Mouse (Mus musculus) neural tube, embryonic 15.5 days (tissue): ENCODE results near the gene Ctdnep1. TPM values are rescaled to one million over a fixed set of nuclear protein-coding genes. Genes with fewer than 3 reads are reported as not detected.

Experiments used
- ATAC-seq: fragments of 200-750 bp; cut with Nextera tagmentation; 2 replicates; pipeline ENCODE4 v1.8.0; 2017; ENCODE audit warnings: mild to moderate bottlenecking, moderate TSS enrichment, moderate library complexity; ENCODE audit not compliant: low FRiP score
- H3K27ac ChIP-seq: fragments of 300-500 bp; sonication (generic); replicated peaks from 2 replicates; pipeline ENCODE4 v1.5.1; 2015; ENCODE audit warnings: mild to moderate bottlenecking, inconsistent platforms
- H3K27me3 ChIP-seq: fragments of 300-500 bp; sonication (generic); replicated peaks from 2 replicates; pipeline ENCODE4 v1.6.1; 2015; ENCODE audit warnings: inconsistent platforms
- H3K36me3 ChIP-seq: fragments of 300-500 bp; sonication (generic); 2 replicates; pipeline ENCODE4 v1.6.1; 2015; ENCODE audit warnings: inconsistent platforms
- H3K4me1 ChIP-seq: fragments of 300-500 bp; sonication (generic); 2 replicates; pipeline ENCODE4 v1.6.1; 2015; ENCODE audit warnings: inconsistent platforms
- H3K4me2 ChIP-seq: fragments of 300-500 bp; sonication (generic); 2 replicates; pipeline ENCODE4 v1.6.1; 2015; ENCODE audit warnings: inconsistent platforms, mild to moderate bottlenecking, moderate library complexity
- H3K4me3 ChIP-seq: fragments of 300-500 bp; sonication (generic); replicated peaks from 2 replicates; pipeline ENCODE4 v1.5.1; 2015; ENCODE audit warnings: mild to moderate bottlenecking, inconsistent platforms
- H3K9ac ChIP-seq: fragments of 300-500 bp; sonication (generic); replicated peaks from 2 replicates; pipeline ENCODE4 v1.6.1; 2015; ENCODE audit warnings: mild to moderate bottlenecking, inconsistent platforms
- H3K9me3 ChIP-seq: fragments of 300-500 bp; sonication (generic); replicated peaks from 2 replicates; pipeline ENCODE4 v1.6.1; 2016; ENCODE audit warnings: inconsistent platforms
- WGBS: fragments of 180-500 bp; shearing (Covaris S2); methylation state at CpG from one replicate; pipeline ENCODE4 v1.1.7; 2015; ENCODE audit warnings: mixed read lengths; 5-methylcytosine and 5-hydroxymethylcytosine counted together
- polyA plus RNA-seq: library from polyadenylated mRNA; unstranded; fragments of >200 nt; fragmentation: Nextera tagmentation; extraction: Ambion mirVana; gene quantifications from 2 replicates; pipeline ENCODE4 v1.2.1, GENCODE M21; 2015

Ctdnep1 gene
- polyA plus RNA-seq, 1 experiment from 2014 or later: 27.2 TPM

- WGBS: 0% methylated on average over 40 of the region's 40 CpGs
- ATAC-seq: peak; percentile 78
These were observed 10.1 kb downstream of the Ctdnep1 start, which contains the start of gene Gabarap for GRCm38 (mm10) chr11:69990850-69991691. TSS of gene Gabarap (plus strand) at chr11:69991143.

GRCm38 (mm10) chr11:69991711-69992110 is 10.8 kb downstream of the Ctdnep1 start:
- peak overlapping the region; percentile 92 for H3K9ac ChIP-seq
- no peak for ATAC-seq
- H3K27ac ChIP-seq: peak overlapping the region; percentile 93
- no peaks in the 10 kb centered on the region for H3K27me3 ChIP-seq
- H3K4me1 ChIP-seq: peaks cover 27% of the 10 kb centered on the region
- 1% methylated on average over 15 of the region's 15 CpGs for WGBS
- peaks cover 50% of the 10 kb centered on the region for H3K36me3 ChIP-seq
- peak overlapping the region; percentile 77 for H3K4me3 ChIP-seq
- no peaks in the 10 kb centered on the region for H3K9me3 ChIP-seq
- peak overlapping the region; percentile 74 for H3K4me2 ChIP-seq

More at GRCm38 (mm10) chr11:69990850-69991691, 10.1 kb downstream of the Ctdnep1 start, which contains the start of gene Gabarap:
- Histone ChIP-seq H3K4me3 (peak within 1 kb of the TSS; percentile 77), H3K9ac (peak within 1 kb of the TSS; percentile 92), H3K4me1 (peaks cover 27% of the 10 kb centered on the region), H3K27ac (peak within 1 kb of the TSS; percentile 93), H3K4me2 (peak within 1 kb of the TSS; percentile 74), H3K36me3 (peaks cover 56% of the 10 kb centered on the region), H3K27me3 (no peaks in the 10 kb centered on the region), H3K9me3 (no peaks in the 10 kb centered on the region)

GRCm38 (mm10) chr11:69992396-69992795 is 11.4 kb downstream of the Ctdnep1 start:
- peak overlapping the region; percentile 74 for H3K4me2 ChIP-seq
- H3K4me3 ChIP-seq: peak overlapping the region; percentile 77
- H3K27ac ChIP-seq: peak overlapping the region; percentile 15; the same call in 1 of the 2 replicates
- H3K9ac ChIP-seq: peak overlapping the region; percentile 92
- H3K4me1 ChIP-seq: peaks cover 29% of the 10 kb centered on the region
- 88% methylated on average over 10 of the region's 10 CpGs for WGBS
- no peaks in the 10 kb centered on the region for H3K9me3 ChIP-seq
- ATAC-seq: no peak
- peaks cover 43% of the 10 kb centered on the region for H3K36me3 ChIP-seq
- no peaks in the 10 kb centered on the region for H3K27me3 ChIP-seq

- Histone ChIP-seq H3K36me3 (peaks cover 39% of the 10 kb centered on the region), H3K9me3 (no peaks in the 10 kb centered on the region), H3K27me3 (no peaks in the 10 kb centered on the region), H3K4me2 (peak overlapping the region; percentile 74), H3K9ac (peak overlapping the region; percentile 92; the same call in 1 of the 2 replicates), H3K27ac (0 out of 2 replicates have a peak overlapping the region, but pooled peaks have one; percentile 15), H3K4me3 (peak overlapping the region; percentile 77), H3K4me1 (peaks cover 34% of the 10 kb centered on the region)
- ATAC-seq: no peak
- WGBS: 85% methylated on average over 3 of the region's 3 CpGs
These were observed 12.0 kb downstream of the Ctdnep1 start for GRCm38 (mm10) chr11:69992932-69993331.

GRCm38 (mm10) chr11:69994401-69995090 is 13.6 kb downstream of the Ctdnep1 start:
- Histone ChIP-seq H3K4me1 (peaks cover 45% of the 10 kb centered on the region), H3K27me3 (no peaks in the 10 kb centered on the region), H3K9me3 (no peaks in the 10 kb centered on the region), H3K4me3 (peak overlapping the region; percentile 89; the same call in 1 of the 2 replicates), H3K27ac (peak overlapping the region; percentile 33; the same call in 1 of the 2 replicates), H3K36me3 (peaks cover 39% of the 10 kb centered on the region), H3K9ac (no peak overlapping the region), H3K4me2 (peak overlapping the region; percentile 73)
- ATAC-seq: no peak
- 89% methylated on average over 11 of the region's 11 CpGs for WGBS

GRCm38 (mm10) chr11:69995391-69995960 is 14.5 kb downstream of the Ctdnep1 start, which contains the start of gene Phf23:
TSS of gene Phf23 (plus strand) at chr11:69995777.
- Histone ChIP-seq H3K4me3 (peak within 1 kb of the TSS; percentile 89), H3K9me3 (no peaks in the 10 kb centered on the region), H3K27me3 (no peaks in the 10 kb centered on the region), H3K4me1 (peaks cover 47% of the 10 kb centered on the region), H3K9ac (peak within 1 kb of the TSS; percentile 83), H3K36me3 (peaks cover 36% of the 10 kb centered on the region), H3K4me2 (peak within 1 kb of the TSS; percentile 73), H3K27ac (peak within 1 kb of the TSS; percentile 94)
- ATAC-seq: peak; percentile 82
- under 1% methylated on average over 36 of the region's 36 CpGs for WGBS

- H3K4me2 ChIP-seq: peak overlapping the region; percentile 73
- ATAC-seq: peak; percentile 9
- peaks cover 36% of the 10 kb centered on the region for H3K36me3 ChIP-seq
- 2% methylated on average over 66 of the region's 66 CpGs for WGBS
- H3K4me3 ChIP-seq: peak overlapping the region; percentile 89
- H3K9me3 ChIP-seq: no peaks in the 10 kb centered on the region
- no peaks in the 10 kb centered on the region for H3K27me3 ChIP-seq
- H3K4me1 ChIP-seq: peaks cover 49% of the 10 kb centered on the region
- peak overlapping the region; percentile 94 for H3K27ac ChIP-seq
- H3K9ac ChIP-seq: peak overlapping the region; percentile 83
These were observed 15.5 kb downstream of the Ctdnep1 start for GRCm38 (mm10) chr11:69996161-69997061.

GRCm38 (mm10) chr11:69997070-69997509 is 16.1 kb downstream of the Ctdnep1 start:
- WGBS: under 1% methylated on average over 39 of the region's 44 CpGs
- H3K4me3 ChIP-seq: peak overlapping the region; percentile 89
- no peaks in the 10 kb centered on the region for H3K9me3 ChIP-seq
- H3K9ac ChIP-seq: peak overlapping the region; percentile 83
- peaks cover 36% of the 10 kb centered on the region for H3K36me3 ChIP-seq
- H3K4me2 ChIP-seq: peak overlapping the region; percentile 73
- H3K4me1 ChIP-seq: peaks cover 56% of the 10 kb centered on the region
- peak; percentile 9 for ATAC-seq
- peak overlapping the region; percentile 94 for H3K27ac ChIP-seq
- H3K27me3 ChIP-seq: no peaks in the 10 kb centered on the region

GRCm38 (mm10) chr11:69998567-69999491 is 17.9 kb downstream of the Ctdnep1 start:
- no peaks in the 10 kb centered on the region for H3K9me3 ChIP-seq
- H3K4me3 ChIP-seq: no peak overlapping the region
- H3K4me2 ChIP-seq: no peak overlapping the region
- H3K27ac ChIP-seq: no peak overlapping the region
- no peak for ATAC-seq
- peaks cover 30% of the 10 kb centered on the region for H3K36me3 ChIP-seq
- no peak overlapping the region for H3K9ac ChIP-seq
- H3K27me3 ChIP-seq: no peaks in the 10 kb centered on the region
- 94% methylated on average over 27 of the region's 27 CpGs for WGBS
- H3K4me1 ChIP-seq: peaks cover 63% of the 10 kb centered on the region

- Histone ChIP-seq H3K4me3 (peak overlapping the region; percentile 84), H3K27ac (peak overlapping the region; percentile 99), H3K9me3 (no peaks in the 10 kb centered on the region), H3K9ac (no peak overlapping the region), H3K4me1 (peaks cover 63% of the 10 kb centered on the region), H3K4me2 (peak overlapping the region; percentile 79), H3K27me3 (no peaks in the 10 kb centered on the region), H3K36me3 (peaks cover 24% of the 10 kb centered on the region)
- 71% methylated on average over 8 of the region's 8 CpGs for WGBS
- ATAC-seq: no peak
These were observed 18.7 kb downstream of the Ctdnep1 start for GRCm38 (mm10) chr11:69999666-70000065.
